Mouse (Mus musculus): ENCODE results near the gene Sytl3.

The Sytl3 gene

GRCm38 (mm10) chr17:6752375-6752774, 93.5 kb downstream of the Sytl3 start:
- no peak for DNase-seq (ENCODE audit: low read depth, low spot score)

- no peak for DNase-seq (ENCODE audit: low read depth, low spot score)
These were observed 96.3 kb downstream of the Sytl3 start for GRCm38 (mm10) chr17:6755176-6755575.

- no peak for DNase-seq (ENCODE audit: low read depth, low spot score)
These were observed 97.0 kb downstream of the Sytl3 start for GRCm38 (mm10) chr17:6755873-6756272.

GRCm38 (mm10) chr17:6757902-6758301, 99.0 kb downstream of the Sytl3 start:
- DNase-seq (ENCODE audit: low read depth, low spot score): no peak

- no peak for DNase-seq (ENCODE audit: low read depth, low spot score)
These were observed 100.0 kb downstream of the Sytl3 start for GRCm38 (mm10) chr17:6758845-6759244.

GRCm38 (mm10) chr17:6759717-6760292, 100.9 kb downstream of the Sytl3 start:
- DNase-seq (ENCODE audit: low read depth, low spot score): no peak

- DNase-seq (ENCODE audit: low read depth, low spot score): no peak
These were observed 104.8 kb downstream of the Sytl3 start for GRCm38 (mm10) chr17:6763513-6764226.

GRCm38 (mm10) chr17:6764227-6764593, 105.3 kb downstream of the Sytl3 start:
- no peak for DNase-seq (ENCODE audit: low read depth, low spot score)

GRCm38 (mm10) chr17:6764730-6765129, 105.8 kb downstream of the Sytl3 start:
- no peak for DNase-seq (ENCODE audit: low read depth, low spot score)

- DNase-seq (ENCODE audit: low read depth, low spot score): no peak
These were observed 107.0 kb downstream of the Sytl3 start for GRCm38 (mm10) chr17:6765886-6766285.

GRCm38 (mm10) chr17:6766823-6767222, 107.9 kb downstream of the Sytl3 start:
- no peak for DNase-seq (ENCODE audit: low read depth, low spot score)

- DNase-seq (ENCODE audit: low read depth, low spot score): no peak
These were observed 108.9 kb downstream of the Sytl3 start for GRCm38 (mm10) chr17:6767771-6768170.

- no peak for DNase-seq (ENCODE audit: low read depth, low spot score)
These were observed 109.5 kb downstream of the Sytl3 start for GRCm38 (mm10) chr17:6768301-6768788.

GRCm38 (mm10) chr17:6769602-6770001, 110.7 kb downstream of the Sytl3 start:
- DNase-seq (ENCODE audit: low read depth, low spot score): no peak

- DNase-seq (ENCODE audit: low read depth, low spot score): no peak
These were observed 113.0 kb downstream of the Sytl3 start for GRCm38 (mm10) chr17:6771661-6772489.

GRCm38 (mm10) chr17:6772490-6772773, 113.5 kb downstream of the Sytl3 start:
- DNase-seq (ENCODE audit: low read depth, low spot score): no peak

- no peak for DNase-seq (ENCODE audit: low read depth, low spot score)
These were observed 114.5 kb downstream of the Sytl3 start for GRCm38 (mm10) chr17:6773249-6773966.

GRCm38 (mm10) chr17:6775221-6775620, 116.3 kb downstream of the Sytl3 start:
- DNase-seq (ENCODE audit: low read depth, low spot score): no peak

GRCm38 (mm10) chr17:6775671-6776070, 116.8 kb downstream of the Sytl3 start:
- no peak for DNase-seq (ENCODE audit: low read depth, low spot score)

GRCm38 (mm10) chr17:6776123-6776522, 117.2 kb downstream of the Sytl3 start:
- DNase-seq (ENCODE audit: low read depth, low spot score): no peak

GRCm38 (mm10) chr17:6776576-6776975, 117.7 kb downstream of the Sytl3 start:
- no peak for DNase-seq (ENCODE audit: low read depth, low spot score)

GRCm38 (mm10) chr17:6777061-6777460, 118.2 kb downstream of the Sytl3 start:
- no peak for DNase-seq (ENCODE audit: low read depth, low spot score)

All from c-Kit-negative CD71-positive TER-119-positive erythroid progenitor cells, embryonic 14.5 days (primary cell).